Mouse (Mus musculus) yolk sac, embryonic 10.5 days (tissue): ENCODE results near the gene Pign.

Experiments used
- DNase-seq: peaks from one replicate; pipeline ENCODE4 v3.0.0-alpha.2; 2017; ENCODE audit warnings: low spot score

Gene Pign

DNA sequence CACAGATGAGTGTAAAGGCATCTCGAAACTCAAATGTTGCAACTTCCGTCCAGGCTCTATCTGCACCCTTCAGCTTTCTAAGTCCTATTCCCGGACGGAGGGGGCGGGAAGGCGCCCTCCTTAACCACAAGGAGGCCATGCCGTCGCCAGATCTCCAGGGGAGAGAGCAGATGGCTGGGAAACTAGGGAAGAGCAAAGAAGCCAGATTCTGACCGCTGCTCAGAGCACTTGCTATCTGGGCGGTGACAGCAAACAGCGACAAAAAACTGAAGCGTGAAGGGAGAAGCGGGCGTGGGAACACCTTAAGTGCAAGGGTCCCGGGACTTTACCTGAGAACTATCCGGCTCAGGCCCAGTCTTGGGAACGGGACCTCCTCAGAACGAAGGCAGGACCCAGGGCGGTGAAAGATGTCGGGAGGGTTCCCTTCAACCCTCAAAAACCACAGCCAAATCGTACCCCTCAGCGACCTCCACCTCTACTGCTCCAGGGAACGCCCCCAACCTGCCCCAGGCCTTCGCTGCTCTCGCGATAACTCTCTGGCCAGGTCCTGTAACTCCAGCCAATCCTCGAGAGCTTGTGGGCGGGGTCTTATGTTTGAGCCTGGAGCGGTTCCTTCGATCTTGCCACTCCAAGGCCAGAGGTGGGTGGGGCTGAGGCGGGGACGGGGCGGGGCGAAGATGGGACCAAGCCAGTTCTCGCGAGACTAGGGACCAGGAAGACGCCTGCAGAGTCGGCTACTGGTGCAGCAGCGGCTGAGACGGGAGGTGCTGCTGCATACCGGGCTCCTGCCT is at the start of gene Pign, which contains the start of gene Relch:
Gene Pign, minus strand, starts transcription at position 507 of the 791 bp plus-strand sequence.
Gene Relch, plus strand, starts transcription at position 691 of the 791 bp plus-strand sequence.
- peak; percentile 100 for DNase-seq

- no peak for DNase-seq
Observed at GRCm38 (mm10) chr1:105712822-105713221, 49.3 kb upstream of the Pign start.

DNA sequence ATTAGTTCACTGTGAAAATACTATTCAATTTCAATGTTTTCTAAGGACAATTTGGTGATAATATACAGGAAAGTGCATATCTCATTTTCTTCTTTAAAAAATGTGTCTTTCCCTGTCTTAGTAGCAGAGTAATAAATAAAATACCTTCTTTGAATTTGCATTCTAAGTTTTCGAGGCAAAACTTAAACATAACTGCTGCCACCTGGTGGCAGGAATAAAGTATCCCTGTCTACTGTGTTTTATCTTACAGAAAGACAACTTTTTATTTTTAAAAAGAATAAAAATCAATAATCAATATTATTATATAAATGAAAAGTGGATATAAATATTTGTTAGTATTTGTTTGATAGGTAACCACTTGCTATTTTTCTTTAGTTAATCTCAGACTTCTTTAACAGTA is 47.8 kb upstream of the Pign start:
- no peak for DNase-seq

- DNase-seq = no peak
Observed at GRCm38 (mm10) chr1:105709415-105709814, 45.9 kb upstream of the Pign start.

- no peak for DNase-seq
Observed at GRCm38 (mm10) chr1:105700984-105701530, 37.6 kb upstream of the Pign start.

DNA sequence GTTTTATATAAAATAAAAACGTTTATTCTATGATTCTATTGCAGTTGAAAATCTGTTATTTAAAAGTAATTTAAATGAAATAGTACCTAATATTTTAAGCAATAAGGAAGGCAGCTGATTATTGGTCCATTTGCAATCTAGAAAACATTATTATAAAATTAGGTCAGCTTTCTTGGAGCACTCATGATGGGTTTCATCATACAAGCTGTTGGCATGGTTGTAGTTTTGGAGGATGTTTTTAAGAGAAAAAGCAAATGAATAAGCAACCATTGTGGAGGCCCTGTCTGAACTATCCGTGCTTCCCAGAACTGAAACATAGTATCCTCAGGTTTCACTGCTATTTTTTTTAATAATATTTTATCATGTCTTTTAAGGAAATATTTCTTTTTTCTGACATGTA is 32.1 kb upstream of the Pign start:
- no peak for DNase-seq

DNA sequence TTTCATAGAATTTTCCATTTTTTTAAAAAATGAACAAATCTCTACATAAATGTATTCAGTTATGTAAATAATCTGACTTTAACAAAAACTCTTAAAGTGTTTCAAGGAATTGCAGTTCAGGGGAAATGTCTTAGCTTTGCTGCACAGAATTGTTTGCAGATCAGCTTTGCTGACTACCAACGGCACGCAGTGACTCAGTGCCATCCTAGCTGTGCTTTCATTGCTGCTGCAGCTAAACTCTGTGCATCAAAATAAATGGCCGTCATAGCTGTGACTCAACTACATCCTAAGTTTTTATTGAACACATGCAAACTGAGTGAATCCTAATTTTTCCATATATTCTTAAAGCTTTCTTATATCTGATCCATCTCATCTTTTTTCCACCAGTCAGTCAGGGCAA is 22.0 kb upstream of the Pign start:
- DNase-seq = no peak

DNA sequence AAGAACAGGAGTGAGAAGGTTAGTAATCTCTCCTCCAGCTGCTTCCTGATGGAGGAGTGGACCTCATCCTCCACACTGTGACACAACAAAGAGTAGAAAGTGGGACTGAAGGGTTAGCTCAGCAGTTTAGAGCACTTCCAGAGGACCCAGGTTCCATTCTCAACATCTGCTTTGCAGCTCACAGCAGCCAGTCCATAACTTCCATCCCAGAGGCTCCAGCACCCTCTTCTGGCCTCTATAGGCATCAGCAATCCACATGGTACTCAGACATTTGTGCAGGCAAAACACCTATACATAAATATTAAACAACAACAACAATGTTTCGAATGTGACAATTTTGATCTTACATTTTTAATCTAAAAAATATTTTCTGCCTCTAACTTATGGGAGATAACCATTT is 17.1 kb upstream of the Pign start:
- no peak for DNase-seq

GRCm38 (mm10) chr1:105674763-105675162 is 11.3 kb upstream of the Pign start:
- DNase-seq = no peak

- no peak for DNase-seq
Observed at GRCm38 (mm10) chr1:105669700-105670099, 6.2 kb upstream of the Pign start.

GRCm38 (mm10) chr1:105663962-105664812 is 710 bp upstream of the Pign start:
- DNase-seq = peak; percentile 26

GRCm38 (mm10) chr1:105662820-105663170 is 682 bp downstream of the Pign start:
- DNase-seq = no peak

GRCm38 (mm10) chr1:105660015-105660414 is 3.5 kb downstream of the Pign start:
- DNase-seq = no peak

- no peak for DNase-seq
Observed at GRCm38 (mm10) chr1:105653981-105654380, 9.5 kb downstream of the Pign start.

DNA sequence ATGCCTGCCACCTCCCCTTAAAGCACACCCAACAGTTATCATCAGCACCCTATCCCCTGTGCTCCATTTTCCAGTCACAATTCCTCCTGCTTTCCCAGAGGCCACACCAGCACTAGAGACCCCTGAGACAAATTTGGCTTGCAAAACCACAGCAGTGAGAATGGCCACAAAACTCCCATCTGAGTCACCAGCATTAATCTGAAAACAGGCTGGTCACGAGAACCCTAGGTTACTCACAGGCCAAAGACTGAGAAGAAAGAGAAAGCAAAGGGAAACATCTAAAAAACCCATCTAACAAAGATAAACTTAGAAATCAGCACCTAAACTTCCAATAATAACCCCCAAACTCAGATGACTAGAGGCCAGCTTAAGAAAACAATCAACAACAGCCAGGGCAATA is 12.8 kb downstream of the Pign start:
- no peak for DNase-seq

GRCm38 (mm10) chr1:105644093-105644492 is 19.4 kb downstream of the Pign start:
- DNase-seq = no peak

DNA sequence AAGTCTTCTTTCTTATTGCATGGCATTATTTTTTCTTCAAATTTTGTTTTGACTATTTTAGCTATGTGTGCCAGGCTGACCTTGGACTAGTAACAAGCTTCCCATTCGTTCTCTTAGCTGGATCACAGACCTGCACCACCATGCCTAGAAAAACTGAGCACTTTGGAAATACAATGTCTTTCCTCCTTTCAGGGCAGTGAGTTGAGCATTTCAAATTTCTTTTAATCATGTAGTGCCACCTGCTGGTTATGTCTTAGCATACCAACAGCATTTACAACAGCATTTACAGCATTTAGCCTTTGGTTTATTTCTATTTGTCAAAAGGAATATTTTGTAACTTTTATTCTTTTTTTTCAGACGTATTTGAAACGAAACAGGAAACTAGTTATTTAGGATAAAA is 33.0 kb downstream of the Pign start:
- DNase-seq = no peak

DNA sequence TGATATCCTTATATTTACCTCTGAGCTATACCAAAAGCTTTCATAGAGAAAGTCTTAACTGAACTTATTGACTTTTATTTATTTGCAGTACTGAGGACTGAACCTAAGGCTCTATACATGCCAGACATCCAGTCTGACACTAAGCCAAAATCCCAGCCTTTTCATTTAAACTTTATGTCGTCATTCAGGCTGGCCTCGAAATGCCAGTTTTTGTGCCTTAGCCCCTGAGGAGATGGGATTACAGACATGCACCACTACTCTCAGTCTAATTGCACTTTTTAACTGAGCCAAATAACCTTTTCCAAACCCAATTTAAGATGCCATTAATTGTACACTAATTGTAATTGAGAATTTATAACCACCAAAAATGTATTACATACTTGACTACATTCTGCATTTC is 73.8 kb downstream of the Pign start:
- DNase-seq = no peak

- no peak for DNase-seq
Observed at GRCm38 (mm10) chr1:105588697-105589096, 74.8 kb downstream of the Pign start.

- no peak for DNase-seq
Observed at GRCm38 (mm10) chr1:105582800-105583199, 80.7 kb downstream of the Pign start.

DNA sequence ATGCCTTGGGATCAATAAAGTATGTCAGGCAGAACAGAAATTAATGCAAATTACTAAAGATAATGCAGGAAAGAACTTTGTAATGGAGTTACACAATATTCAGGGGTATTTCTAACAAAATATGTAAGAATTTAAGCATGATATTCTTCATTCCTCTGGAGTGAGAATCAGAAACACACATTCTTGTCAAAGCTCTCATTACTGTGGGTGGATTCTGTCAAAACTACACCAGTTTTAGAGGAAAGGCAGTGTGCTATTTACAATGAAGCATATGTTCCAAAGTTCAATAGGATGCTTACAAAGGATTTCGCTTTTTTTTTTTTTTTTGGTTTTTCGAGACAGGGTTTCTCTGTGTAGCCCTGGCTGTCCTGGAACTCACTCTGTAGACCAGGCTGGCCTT is 82.6 kb downstream of the Pign start:
- no peak for DNase-seq

DNA sequence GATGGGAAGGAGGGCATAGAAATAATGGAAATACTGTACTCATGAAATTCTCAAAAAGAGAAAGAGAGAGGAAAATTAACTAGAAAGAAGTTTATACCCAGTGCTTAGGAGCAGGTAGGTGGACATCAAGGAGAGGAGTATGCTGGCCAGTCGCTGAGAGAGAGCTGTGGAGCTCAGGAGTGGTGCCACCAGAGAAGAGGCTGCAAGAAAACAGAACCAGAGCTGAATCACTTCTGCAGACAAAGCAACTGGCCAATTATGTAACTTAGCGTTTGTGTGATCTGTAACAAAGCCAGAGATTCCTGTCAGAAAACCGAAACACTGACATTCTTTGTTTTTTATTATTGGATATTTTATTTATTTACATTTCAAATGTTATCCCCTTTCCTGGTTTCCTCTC is 97.4 kb downstream of the Pign start:
- DNase-seq = no peak

DNA sequence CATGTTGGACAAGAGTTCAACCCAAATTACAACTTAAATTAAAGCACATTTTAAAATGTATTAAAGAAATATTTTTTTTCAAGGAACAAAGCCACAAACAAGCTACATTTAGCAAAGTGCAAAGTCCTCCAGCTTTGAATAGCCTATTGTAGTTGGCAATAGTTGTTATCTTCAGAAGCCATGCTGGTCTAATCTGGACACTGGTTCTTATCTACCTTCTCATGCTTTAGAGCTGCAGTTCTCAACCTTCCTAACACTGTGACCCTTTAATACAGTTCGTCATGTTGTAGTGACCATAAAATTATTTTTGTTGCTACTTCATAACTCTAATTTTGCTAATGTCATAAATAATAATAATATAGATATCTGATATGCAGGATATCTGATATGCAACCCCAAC is 99.2 kb downstream of the Pign start:
- DNase-seq = no peak
